Mouse (Mus musculus) kidney, postnatal 0 days (tissue): Measurements from ENCODE around the gene Fgfr2. TPM values are rescaled to one million over a fixed set of nuclear protein-coding genes. Genes with fewer than 3 reads are reported as not detected.
A peak's percentile ranks its signal among the peaks of the same experiment; 100 is the strongest.

ENCODE experiments used
- ATAC-seq: fragments of 200-750 bp; cut with Nextera tagmentation; replicated peaks from 2 replicates; pipeline ENCODE4 v1.8.0; 2017; ENCODE audit warnings: low read depth, moderate number of reproducible peaks, moderate TSS enrichment, moderate library complexity; ENCODE audit not compliant: low FRiP score
- DNase-seq: peaks from one replicate; pipeline ENCODE4 v3.0.0-alpha.2; 2016; ENCODE audit warnings: low spot score
- H3K27ac ChIP-seq: fragments of 300-500 bp; sonication (generic); 2 replicates; pipeline ENCODE4 v1.5.1; 2014; ENCODE audit warnings: mild to moderate bottlenecking
- H3K27me3 ChIP-seq: fragments of 300-500 bp; sonication (generic); 2 replicates; pipeline ENCODE4 v1.6.1; 2014; ENCODE audit warnings: low read length, mixed read lengths; ENCODE audit not compliant: insufficient read depth
- H3K36me3 ChIP-seq: fragments of 300-500 bp; sonication (generic); 2 replicates; pipeline ENCODE4 v1.6.1; 2014; ENCODE audit warnings: low read length, mixed read lengths; ENCODE audit not compliant: insufficient read depth
- H3K4me1 ChIP-seq: fragments of 300-500 bp; sonication (generic); replicated peaks from 2 replicates; pipeline ENCODE4 v1.6.1; 2014; ENCODE audit warnings: antibody characterized with exemption, low read length, mixed read lengths; ENCODE audit not compliant: insufficient read depth
- H3K4me2 ChIP-seq: fragments of 300-500 bp; sonication (generic); 2 replicates; pipeline ENCODE4 v1.6.1; 2014; ENCODE audit warnings: mild to moderate bottlenecking, low read length, moderate library complexity, mixed read lengths
- H3K4me3 ChIP-seq: fragments of 300-500 bp; sonication (generic); replicated peaks from 2 replicates; pipeline ENCODE4 v1.5.1; 2014; ENCODE audit warnings: low read depth, low read length
- H3K9ac ChIP-seq: fragments of 300-500 bp; sonication (generic); 2 replicates; pipeline ENCODE4 v1.6.1; 2014; ENCODE audit warnings: low read depth, low read length
- H3K9me3 ChIP-seq: fragments of 300-500 bp; sonication (generic); replicated peaks from 2 replicates; pipeline ENCODE4 v1.6.1; 2016; ENCODE audit warnings: low read length, inconsistent platforms, mixed read lengths
- CTCF ChIP-seq: IDR thresholded peaks from 2 replicates; pipeline ENCODE4 v1.5.1; 2016; ENCODE audit warnings: antibody characterized with exemption, low read depth, mild to moderate bottlenecking, moderate library complexity
- WGBS: fragments of 180-500 bp; shearing (Covaris S2); extraction: QIAGEN DNeasy Blood & Tissue Kit; methylation state at CpG from one replicate; pipeline ENCODE4 v1.1.7; 2014; 5-methylcytosine and 5-hydroxymethylcytosine counted together
- polyA plus RNA-seq: library from polyadenylated mRNA; unstranded; fragments of >200 nt; fragmentation: Nextera tagmentation; extraction: Ambion mirVana; gene quantifications from 2 replicates; pipeline ENCODE4 v1.2.1, GENCODE M21; 2015

The Fgfr2 gene
- polyA plus RNA-seq, 1 experiment from 2014 or later, result 79.8 TPM

DNA sequence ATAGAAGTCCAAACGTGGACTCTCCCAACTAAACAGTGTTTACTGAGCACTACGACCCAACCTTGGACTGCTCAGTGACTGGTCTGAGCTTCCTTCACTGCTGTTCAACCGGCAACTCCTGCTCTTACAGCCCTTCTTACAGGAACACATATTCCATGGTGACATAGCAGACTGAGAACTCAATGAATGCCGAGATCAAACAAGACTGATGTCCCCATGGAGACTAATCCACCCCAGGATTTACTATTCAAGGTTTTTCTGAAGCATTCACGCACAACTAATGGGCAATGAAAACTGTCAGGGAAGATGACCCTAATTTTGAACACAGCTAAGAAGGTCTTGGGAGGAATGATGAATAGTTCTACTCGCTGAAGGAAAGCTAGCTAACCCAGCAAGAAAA, 2650.5 kb downstream of the Fgfr2 start:
- TF ChIP-seq CTCF, result no peak
- H3K27ac ChIP-seq, result no peak overlapping the region
- H3K4me2 ChIP-seq, result no peak overlapping the region
- ATAC-seq, result no peak
- no peaks in the 10 kb centered on the region for H3K27me3 ChIP-seq
- 36% methylated on average over 6 of the region's 6 CpGs for WGBS
- no peak overlapping the region for H3K4me3 ChIP-seq
- H3K9me3 ChIP-seq, result no peaks in the 10 kb centered on the region
- peak; percentile 61 for DNase-seq
- H3K9ac ChIP-seq, result no peak overlapping the region
- H3K36me3 ChIP-seq, result no peaks in the 10 kb centered on the region; the same call in 1 of the 2 replicates
- 0 out of 2 replicates have a peak, but pooled peaks cover 4% of the 10 kb centered on the region for H3K4me1 ChIP-seq

DNA sequence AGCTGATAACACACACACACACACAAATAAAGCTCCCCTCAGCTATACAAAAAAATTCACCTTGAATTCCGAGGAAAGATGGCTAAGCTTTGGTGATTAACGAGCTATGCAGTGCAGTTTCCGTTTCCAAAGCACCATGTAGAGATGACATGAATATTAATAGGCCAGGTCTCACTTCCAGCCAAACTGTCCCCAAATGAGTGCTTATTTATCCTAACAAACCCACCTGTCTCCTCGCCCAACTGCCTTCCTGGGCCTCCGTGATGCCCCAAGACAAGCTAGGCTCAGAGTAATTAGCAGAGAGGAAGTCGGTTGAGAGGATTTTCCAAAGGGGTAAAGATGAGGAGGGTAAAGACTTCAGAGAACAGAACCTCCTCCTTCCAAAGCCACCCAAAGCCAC, 2652.1 kb downstream of the Fgfr2 start:
- Histone ChIP-seq H3K4me2 (no peak overlapping the region), H3K9ac (no peak overlapping the region), H3K4me1 (0 out of 2 replicates have a peak, but pooled peaks cover 4% of the 10 kb centered on the region), H3K9me3 (no peaks in the 10 kb centered on the region), H3K36me3 (no peaks in the 10 kb centered on the region; the same call in none of the 2 replicates), H3K27ac (no peak overlapping the region), H3K27me3 (no peaks in the 10 kb centered on the region), H3K4me3 (no peak overlapping the region)
- WGBS, result 35% methylated on average over 6 of the region's 6 CpGs
- no peak for TF ChIP-seq CTCF
- ATAC-seq, result no peak
- DNase-seq, result no peak

- TF ChIP-seq CTCF, result no peak
- H3K4me1 ChIP-seq, result no peaks in the 10 kb centered on the region
- 76% methylated on average over 4 of the region's 4 CpGs for WGBS
- peaks cover 11% of the 10 kb centered on the region; the same call in 1 of the 2 replicates for H3K36me3 ChIP-seq
- H3K9me3 ChIP-seq, result no peaks in the 10 kb centered on the region
- H3K9ac ChIP-seq, result no peak overlapping the region
- H3K27ac ChIP-seq, result no peak overlapping the region
- no peak for ATAC-seq
- H3K27me3 ChIP-seq, result no peaks in the 10 kb centered on the region
- H3K4me3 ChIP-seq, result no peak overlapping the region
- peak; percentile 29 for DNase-seq
- no peak overlapping the region for H3K4me2 ChIP-seq
Measured at GRCm38 (mm10) chr7:130455587-130456246, 2667.4 kb downstream of the Fgfr2 start.

- peaks cover 11% of the 10 kb centered on the region; the same call in 1 of the 2 replicates for H3K36me3 ChIP-seq
- DNase-seq (no peak), ATAC-seq (no peak)
- no peak overlapping the region for H3K4me2 ChIP-seq
- H3K9ac ChIP-seq, result no peak overlapping the region
- TF ChIP-seq CTCF, result no peak
- 72% methylated on average over 3 of the region's 3 CpGs for WGBS
- H3K27me3 ChIP-seq, result no peaks in the 10 kb centered on the region
- H3K27ac ChIP-seq, result no peak overlapping the region
- no peaks in the 10 kb centered on the region for H3K9me3 ChIP-seq
- no peak overlapping the region for H3K4me3 ChIP-seq
- H3K4me1 ChIP-seq, result no peaks in the 10 kb centered on the region
Measured at GRCm38 (mm10) chr7:130454226-130454625, 2668.9 kb downstream of the Fgfr2 start.

GRCm38 (mm10) chr7:130435776-130436175, 2687.4 kb downstream of the Fgfr2 start:
- DNase-seq (no peak), ATAC-seq (no peak)
- H3K36me3 ChIP-seq, result no peaks in the 10 kb centered on the region
- H3K4me2 ChIP-seq, result no peak overlapping the region
- no peaks in the 10 kb centered on the region for H3K27me3 ChIP-seq
- WGBS, result 83% methylated on average over 5 of the region's 5 CpGs
- TF ChIP-seq CTCF, result no peak
- H3K9ac ChIP-seq, result no peak overlapping the region
- no peaks in the 10 kb centered on the region for H3K4me1 ChIP-seq
- H3K4me3 ChIP-seq, result no peak overlapping the region
- H3K9me3 ChIP-seq, result no peaks in the 10 kb centered on the region
- no peak overlapping the region for H3K27ac ChIP-seq

GRCm38 (mm10) chr7:130432141-130432540, 2691.0 kb downstream of the Fgfr2 start:
- H3K4me3 ChIP-seq, result no peak overlapping the region
- H3K9me3 ChIP-seq, result no peaks in the 10 kb centered on the region
- TF ChIP-seq CTCF, result no peak
- H3K27me3 ChIP-seq, result no peaks in the 10 kb centered on the region
- no peak for ATAC-seq
- no peak for DNase-seq
- H3K27ac ChIP-seq, result no peak overlapping the region
- 94% methylated on average over 2 of the region's 2 CpGs for WGBS
- no peaks in the 10 kb centered on the region for H3K4me1 ChIP-seq
- 0 out of 2 replicates have a peak, but pooled peaks cover 2% of the 10 kb centered on the region for H3K36me3 ChIP-seq
- no peak overlapping the region for H3K9ac ChIP-seq
- no peak overlapping the region for H3K4me2 ChIP-seq
